Mouse (Mus musculus) layer of hippocampus, adult 6 months (tissue): Measurements from ENCODE around the gene Zc3h10. TPM values are rescaled to one million over a fixed set of nuclear protein-coding genes. Genes with fewer than 3 reads are reported as not detected.

Source experiments
- long read RNA-seq, 2 experiments: library from polyadenylated mRNA; unstranded; transcript quantifications; one replicate each; pipeline ENCODE4 v2.0.0; 2019 to 2020
- microRNA-seq: library from miRNA; unstranded; fragments of <30 nt; microRNA quantifications from one replicate; pipeline ENCODE4 v1.2.0, GENCODE M21; 2020
- polyA plus RNA-seq: library from polyadenylated mRNA; unstranded; fragments of <200 nt; fragmentation: Nextera tagmentation; gene quantifications from 2 replicates; pipeline ENCODE4 v1.2.3, GENCODE M21; 2021

Zc3h10 gene
- 5.6 and 5.8 TPM in 2 replicates for polyA plus RNA-seq
- long read RNA-seq, experiment 1, transcript Zc3h10-201 (3 exons, 3,721 nt): major isoform, 15 of 19 reads
- long read RNA-seq, experiment 1, partial matches to known transcripts: 0 of 19 reads
- long read RNA-seq, experiment 1, other reads (novel, unspliced or antisense): 4 of 19 reads
- long read RNA-seq, experiment 2, transcript Zc3h10-204 (3 exons, 992 nt): minor isoform, 6 of 25 reads
- long read RNA-seq, experiment 2, transcript Zc3h10-201 (3 exons, 3,721 nt): major isoform, 16 of 25 reads
- long read RNA-seq, experiment 2, partial matches to known transcripts: 0 of 25 reads
- long read RNA-seq, experiment 2, other reads (novel, unspliced or antisense): 3 of 25 reads

GRCm38 (mm10) chr10:128547361-128548032 is at the start of gene Zc3h10:
TSS of gene Zc3h10 (minus strand) at chr10:128547774.

GRCm38 (mm10) chr10:128589464-128590192 is 42.1 kb upstream of the Zc3h10 start, which contains the start of gene Erbb3:
TSS of gene Erbb3 (minus strand) at chr10:128589652.

GRCm38 (mm10) chr10:128565788-128566531 is 18.4 kb upstream of the Zc3h10 start, which contains the start of gene Pa2g4:
TSS of gene Pa2g4 (minus strand) at chr10:128565987.

GRCm38 (mm10) chr10:128548947-128549681 is 1.5 kb upstream of the Zc3h10 start, which contains the start of gene Rpl41:
TSS of gene Rpl41 (minus strand) at chr10:128549305.

GRCm38 (mm10) chr10:128525671-128526308 is 21.8 kb downstream of the Zc3h10 start, which contains the start of gene Esyt1:
TSS of gene Esyt1 (minus strand) at chr10:128525871.

GRCm38 (mm10) chr10:128498590-128498989 is 49.0 kb downstream of the Zc3h10 start, which contains the start of gene Myl6b:
TSS of gene Myl6b (minus strand) at chr10:128498685.

GRCm38 (mm10) chr10:128493695-128494666 is 53.6 kb downstream of the Zc3h10 start, which contains the start of gene Myl6:
TSS of gene Myl6 (minus strand) at chr10:128494145.

Small RNA genes within 50 kb of the gene (microRNA-seq; reads per million reads assigned to microRNA genes)
- not detected for gene Gm47275
- 0.64 reads per million for gene Mir6916
- gene Mir6917: not detected

Other genes with a start within 250 kb of the Zc3h10 start
- gene Il23a, start 249.0 kb downstream of the Zc3h10 start, polyA plus RNA-seq: not detected in 2 replicates
- 2.6 and 2.7 TPM in 2 replicates for gene Pan2, start 244.4 kb downstream of the Zc3h10 start, polyA plus RNA-seq
- 155 and 167 TPM in 2 replicates for gene Cnpy2, start 225.3 kb downstream of the Zc3h10 start, polyA plus RNA-seq
- 210 and 229 TPM in 2 replicates for gene Cs, start 210.0 kb downstream of the Zc3h10 start, polyA plus RNA-seq
- 16.1 and 16.7 TPM in 2 replicates for gene Coq10a, start 178.8 kb downstream of the Zc3h10 start, polyA plus RNA-seq
- gene Ankrd52, start 170.7 kb downstream of the Zc3h10 start, polyA plus RNA-seq: 8.8 and 12.6 TPM in 2 replicates
- 0.06 and 0.18 TPM in 2 replicates for gene Slc39a5, start 146.5 kb downstream of the Zc3h10 start, polyA plus RNA-seq
- 107 and 127 TPM in 2 replicates for gene Nabp2, start 136.3 kb downstream of the Zc3h10 start, polyA plus RNA-seq
- 66.3 and 69.8 TPM in 2 replicates for gene Rnf41, start 136.1 kb downstream of the Zc3h10 start, polyA plus RNA-seq
- gene Smarcc2, start 88.5 kb downstream of the Zc3h10 start, polyA plus RNA-seq: 80.0 and 92.3 TPM in 2 replicates
- gene Myl6, start 53.6 kb downstream of the Zc3h10 start, polyA plus RNA-seq: 843 and 993 TPM in 2 replicates
- gene Myl6b, start 49.1 kb downstream of the Zc3h10 start, polyA plus RNA-seq: 2.1 and 3.8 TPM in 2 replicates
- gene Esyt1, start 21.9 kb downstream of the Zc3h10 start, polyA plus RNA-seq: 2.3 and 2.6 TPM in 2 replicates
- 6,437 and 7,138 TPM in 2 replicates for gene Rpl41, start 1.5 kb upstream of the Zc3h10 start, polyA plus RNA-seq
- gene Pa2g4, start 18.2 kb upstream of the Zc3h10 start, polyA plus RNA-seq: 50.7 TPM in 2 replicates
- gene Erbb3, start 41.9 kb upstream of the Zc3h10 start, polyA plus RNA-seq: 1.3 and 1.5 TPM in 2 replicates
- 1,260 and 1,337 TPM in 2 replicates for gene Rps26, start 79.0 kb upstream of the Zc3h10 start, polyA plus RNA-seq
- 3.5 and 4.4 TPM in 2 replicates for gene Ikzf4, start 98.2 kb upstream of the Zc3h10 start, polyA plus RNA-seq
- 9.6 and 10.0 TPM in 2 replicates for gene Suox, start 126.3 kb upstream of the Zc3h10 start, polyA plus RNA-seq
- gene Rab5b, start 148.5 kb upstream of the Zc3h10 start, polyA plus RNA-seq: 50.2 and 54.3 TPM in 2 replicates
- gene Pmel, start 156.4 kb upstream of the Zc3h10 start, polyA plus RNA-seq: 0.64 and 0.75 TPM in 2 replicates
- 1.2 and 1.5 TPM in 2 replicates for gene Cdk2, start 157.3 kb upstream of the Zc3h10 start, polyA plus RNA-seq
- 5.3 TPM in 2 replicates for gene Dgka, start 197.1 kb upstream of the Zc3h10 start, polyA plus RNA-seq
- gene Pym1, start 200.1 kb upstream of the Zc3h10 start, polyA plus RNA-seq: 6.5 and 6.7 TPM in 2 replicates
- gene Mmp19, start 243.1 kb upstream of the Zc3h10 start, polyA plus RNA-seq: 0.11 and 0.31 TPM in 2 replicates